Mouse (Mus musculus): ENCODE results near the gene Sh3bgrl2. TPM values are rescaled to one million over a fixed set of nuclear protein-coding genes. Genes with fewer than 3 reads are reported as not detected.

Gene Sh3bgrl2
- polyA plus RNA-seq, 1 experiment from 2014 or later: 27.4 TPM

DNA sequence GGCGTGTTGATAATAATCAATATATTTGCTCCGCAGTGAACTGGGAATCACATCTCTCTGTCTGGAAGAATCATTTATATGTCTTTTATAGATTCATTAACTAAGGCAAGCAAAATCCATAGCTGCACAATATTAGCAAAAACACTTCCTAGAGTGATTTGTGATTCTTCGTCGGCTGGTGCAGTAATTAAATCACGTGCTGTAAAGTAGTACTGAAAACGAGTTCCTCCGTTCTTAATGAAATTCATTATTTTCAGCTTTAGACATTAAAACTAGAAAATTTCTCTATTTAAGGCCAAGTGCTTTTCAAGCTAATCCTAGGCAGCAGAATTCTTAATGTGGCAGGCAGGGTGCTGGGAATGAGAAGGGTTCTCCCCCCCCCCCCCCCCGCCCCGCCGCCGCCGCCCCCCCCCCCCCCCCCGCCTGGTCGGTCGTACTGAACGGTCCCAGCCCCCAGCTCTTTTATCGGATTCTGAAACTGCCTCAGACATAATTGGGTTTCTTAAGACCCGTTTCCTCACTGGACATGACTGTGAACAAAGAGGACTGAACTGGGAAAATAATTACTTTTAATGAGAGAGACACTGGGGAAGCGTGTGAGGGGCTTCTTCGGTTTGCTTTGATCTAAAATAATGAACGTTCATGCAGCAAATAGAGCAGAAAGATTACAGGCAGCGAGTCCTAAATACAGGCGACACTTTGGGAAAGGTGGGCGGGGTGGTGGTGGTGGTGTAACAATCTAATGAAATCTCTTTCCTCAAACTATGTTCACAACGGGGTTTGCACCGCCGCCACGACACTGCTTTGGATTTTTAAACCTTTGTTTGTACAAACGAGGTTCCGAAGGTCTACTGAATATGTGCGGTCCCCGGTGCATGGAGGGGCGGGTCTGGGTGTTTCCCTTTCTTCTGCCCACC lies 116.1 kb downstream of the Sh3bgrl2 start:
- 12% methylated on average over 24 of the region's 33 CpGs for WGBS

DNA sequence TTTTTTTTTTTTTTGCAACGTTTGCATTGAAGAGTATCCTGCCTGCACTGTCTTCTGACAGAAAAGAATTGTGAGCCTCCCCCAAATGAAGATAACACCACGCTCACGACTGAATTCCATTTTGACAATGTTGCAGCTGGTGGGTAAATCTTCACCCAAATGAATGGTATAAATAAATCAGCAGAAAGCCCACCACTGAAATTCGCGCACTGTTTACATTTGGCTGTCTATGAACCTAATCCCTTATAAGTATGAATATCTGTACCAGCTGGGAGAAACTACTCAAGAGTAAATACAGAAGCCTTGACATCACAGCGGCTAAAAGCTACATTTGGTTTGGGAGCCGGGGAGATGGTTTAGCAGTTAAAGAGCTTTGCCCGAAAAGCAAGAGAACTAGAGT lies 116.8 kb downstream of the Sh3bgrl2 start:
- no peak overlapping the region for H3K9ac ChIP-seq
- WGBS: 19% methylated on average over 8 of the region's 8 CpGs

More for the DNA sequence above, 116.1 kb downstream of the Sh3bgrl2 start:
- peak; percentile 35; the same call in 1 of the 2 replicates for ATAC-seq (ENCODE audit: insufficient read depth, low FRiP score, low read depth)
- Histone ChIP-seq H3K9ac (no peak overlapping the region), H3K9me3 (no peaks in the 10 kb centered on the region), H3K27me3 (replicated peaks) (no peaks in the 10 kb centered on the region), H3K36me3 (no peaks in the 10 kb centered on the region), H3K27ac (no peak overlapping the region; the same call in 1 of the 2 replicates), H3K4me1 (no peaks in the 10 kb centered on the region), H3K4me2 (peak overlapping the region; percentile 68), H3K4me3 (replicated peaks) (peak overlapping the region; percentile 35)

DNA sequence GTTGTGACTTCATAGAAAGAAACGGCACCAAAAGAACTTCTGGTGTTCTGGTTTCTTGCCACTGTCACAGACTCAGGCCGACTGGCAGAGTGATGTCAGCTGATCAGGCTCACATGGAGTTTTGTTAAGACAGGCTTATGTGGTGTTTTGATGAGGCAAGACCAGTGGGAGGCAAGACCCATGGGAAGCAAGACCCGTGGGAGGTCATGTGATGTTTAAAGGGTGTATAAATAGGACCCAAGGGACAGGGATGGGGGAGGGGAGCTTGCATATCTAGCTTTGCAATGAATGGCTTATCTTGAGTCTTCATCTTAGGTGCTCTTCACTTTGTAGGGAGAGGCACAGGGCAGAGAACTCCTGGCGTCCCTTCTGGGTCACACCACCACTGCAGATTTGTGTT lies 118.9 kb downstream of the Sh3bgrl2 start:
- no peaks in the 10 kb centered on the region for H3K9me3 ChIP-seq
- H3K4me3 ChIP-seq (replicated peaks): no peak overlapping the region
- 59% methylated on average over 4 of the region's 4 CpGs for WGBS
- no peak overlapping the region for H3K4me2 ChIP-seq
- no peaks in the 10 kb centered on the region for H3K27me3 ChIP-seq (replicated peaks)
- no peak overlapping the region for H3K27ac ChIP-seq
- H3K4me1 ChIP-seq: no peaks in the 10 kb centered on the region
- no peaks in the 10 kb centered on the region for H3K36me3 ChIP-seq
- no peak for ATAC-seq (ENCODE audit: insufficient read depth, low FRiP score, low read depth)
- H3K9ac ChIP-seq: no peak overlapping the region

More for the DNA sequence above, 116.8 kb downstream of the Sh3bgrl2 start:
- no peak overlapping the region; the same call in 1 of the 2 replicates for H3K27ac ChIP-seq
- H3K27me3 ChIP-seq (replicated peaks): no peaks in the 10 kb centered on the region
- H3K9me3 ChIP-seq: no peaks in the 10 kb centered on the region
- H3K4me3 ChIP-seq (replicated peaks): peak overlapping the region; percentile 35; the same call in 1 of the 2 replicates
- no peak for ATAC-seq (ENCODE audit: insufficient read depth, low FRiP score, low read depth)
- peak overlapping the region; percentile 68 for H3K4me2 ChIP-seq
- H3K4me1 ChIP-seq: no peaks in the 10 kb centered on the region
- H3K36me3 ChIP-seq: no peaks in the 10 kb centered on the region

DNA sequence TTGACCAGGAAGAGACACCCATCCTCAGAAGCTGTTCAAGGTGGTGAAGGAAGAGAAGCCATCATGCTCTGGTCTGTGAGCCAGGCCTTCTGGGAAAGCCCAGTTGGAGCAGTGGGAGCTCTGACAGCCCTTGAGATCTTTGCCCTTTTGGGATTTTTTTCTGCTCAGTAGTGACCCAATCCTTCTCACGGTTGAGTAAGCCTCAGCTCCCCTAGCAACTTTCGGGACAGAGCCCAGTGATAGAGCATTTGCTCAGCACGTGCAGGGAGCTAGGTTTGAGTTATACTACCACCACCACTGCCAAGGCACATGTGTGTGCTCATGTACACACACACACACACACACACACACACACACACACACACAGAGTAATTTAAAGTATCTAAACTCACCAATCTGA lies 131.5 kb downstream of the Sh3bgrl2 start:
- H3K4me2 ChIP-seq: no peak overlapping the region
- 77% methylated on average over 3 of the region's 3 CpGs for WGBS
- H3K27me3 ChIP-seq (replicated peaks): no peaks in the 10 kb centered on the region
- H3K4me3 ChIP-seq (replicated peaks): no peak overlapping the region
- no peaks in the 10 kb centered on the region for H3K4me1 ChIP-seq
- ATAC-seq (ENCODE audit: insufficient read depth, low FRiP score, low read depth): no peak
- no peak overlapping the region for H3K27ac ChIP-seq
- no peaks in the 10 kb centered on the region for H3K36me3 ChIP-seq
- H3K9ac ChIP-seq: no peak overlapping the region
- no peaks in the 10 kb centered on the region for H3K9me3 ChIP-seq

DNA sequence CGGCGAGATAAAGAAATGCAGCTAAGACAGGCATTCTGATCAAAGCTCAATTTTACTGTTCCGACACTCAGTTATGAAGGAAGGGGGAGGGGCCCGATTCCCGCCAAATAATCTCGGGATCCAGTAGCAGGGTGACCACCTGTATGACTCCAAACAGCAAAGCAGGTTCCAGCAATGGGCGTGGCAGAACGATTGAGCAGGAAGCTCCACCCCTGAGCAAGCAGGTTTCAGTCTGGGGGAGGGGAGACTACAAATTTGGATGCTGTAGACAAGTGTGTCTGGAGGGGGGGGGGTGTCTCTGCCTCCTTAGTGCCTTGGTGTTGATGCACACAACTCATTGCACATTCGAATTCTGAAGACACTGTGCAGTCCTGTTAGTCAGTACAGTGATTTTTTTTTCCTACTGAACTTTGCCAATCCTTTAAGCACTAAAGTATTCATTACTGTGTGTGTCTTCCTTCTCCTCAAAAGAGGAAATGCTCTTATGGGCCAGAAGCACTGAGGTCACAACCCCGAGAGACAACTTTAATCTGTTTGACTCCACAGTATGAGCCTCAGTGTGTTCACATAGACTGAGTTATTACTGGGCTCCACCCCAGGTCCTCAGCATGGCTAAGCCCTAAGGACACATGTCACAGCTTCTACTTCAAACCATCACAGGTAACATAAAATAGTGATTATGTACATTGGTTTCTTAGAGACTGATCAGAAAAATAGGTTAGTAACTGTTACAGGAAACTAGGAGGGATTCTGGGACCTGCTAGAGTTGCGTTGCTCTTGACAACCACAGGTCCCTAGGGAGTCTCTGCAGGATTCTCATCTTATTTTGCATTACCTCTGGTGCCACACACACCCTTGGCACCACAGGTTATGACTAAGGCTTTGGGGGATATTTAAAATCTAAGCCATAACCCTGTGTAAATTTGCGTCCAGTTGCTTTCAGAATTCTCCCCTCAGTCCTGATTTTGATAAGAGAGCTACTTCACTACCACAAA lies 133.8 kb downstream of the Sh3bgrl2 start:
- H3K9ac ChIP-seq: no peak overlapping the region
- H3K4me1 ChIP-seq: peaks cover 7% of the 10 kb centered on the region; the same call in 1 of the 2 replicates
- H3K4me2 ChIP-seq: no peak overlapping the region
- no peaks in the 10 kb centered on the region for H3K9me3 ChIP-seq
- 0 out of 2 replicates have a peak, but pooled peaks have one; percentile 22 for ATAC-seq (ENCODE audit: insufficient read depth, low FRiP score, low read depth)
- no peak overlapping the region for H3K4me3 ChIP-seq (replicated peaks)
- WGBS: 60% methylated on average over 12 of the region's 12 CpGs
- no peak overlapping the region for H3K27ac ChIP-seq
- H3K36me3 ChIP-seq: no peaks in the 10 kb centered on the region
- H3K27me3 ChIP-seq (replicated peaks): 0 out of 2 replicates have a peak, but pooled peaks cover 4% of the 10 kb centered on the region

DNA sequence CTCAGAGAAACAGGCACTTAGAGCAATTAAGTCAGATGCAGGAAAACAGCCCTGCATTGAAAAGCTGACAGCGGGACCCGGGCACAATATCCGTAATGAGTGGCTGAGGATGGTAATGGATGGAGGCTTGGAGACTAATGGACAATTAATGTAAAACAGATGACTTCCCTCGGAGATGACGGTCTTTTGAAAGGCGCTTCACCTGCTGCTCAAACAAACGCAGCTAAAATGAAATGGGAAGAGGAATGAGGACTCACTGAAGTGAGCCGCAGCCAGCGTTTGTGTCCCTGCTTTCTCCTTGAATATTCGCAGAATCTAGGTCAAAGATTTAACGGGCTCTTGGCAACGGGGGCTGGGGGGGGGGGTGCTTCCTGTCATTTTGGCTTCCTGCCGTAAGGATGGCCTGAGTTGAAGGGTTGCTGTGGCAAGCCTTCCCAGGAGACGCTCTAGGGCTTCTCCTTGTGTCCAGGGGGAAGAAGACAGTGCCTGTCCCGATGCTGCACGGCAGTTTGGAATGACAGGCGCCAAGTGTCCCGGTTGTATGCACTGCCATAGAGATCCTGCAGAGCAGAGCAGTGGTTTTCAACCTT lies 138.5 kb downstream of the Sh3bgrl2 start:
- peaks cover 10% of the 10 kb centered on the region for H3K4me1 ChIP-seq
- no peak overlapping the region for H3K9ac ChIP-seq
- no peaks in the 10 kb centered on the region for H3K36me3 ChIP-seq
- H3K4me2 ChIP-seq: peak overlapping the region; percentile 41
- no peak overlapping the region for H3K27ac ChIP-seq
- 0 out of 2 replicates have a peak, but pooled peaks cover 4% of the 10 kb centered on the region for H3K27me3 ChIP-seq (replicated peaks)
- H3K9me3 ChIP-seq: no peaks in the 10 kb centered on the region
- H3K4me3 ChIP-seq (replicated peaks): 0 out of 2 replicates have a peak overlapping the region, but pooled peaks have one; percentile 9
- ATAC-seq (ENCODE audit: insufficient read depth, low FRiP score, low read depth): no peak
- 18% methylated on average over 18 of the region's 18 CpGs for WGBS

DNA sequence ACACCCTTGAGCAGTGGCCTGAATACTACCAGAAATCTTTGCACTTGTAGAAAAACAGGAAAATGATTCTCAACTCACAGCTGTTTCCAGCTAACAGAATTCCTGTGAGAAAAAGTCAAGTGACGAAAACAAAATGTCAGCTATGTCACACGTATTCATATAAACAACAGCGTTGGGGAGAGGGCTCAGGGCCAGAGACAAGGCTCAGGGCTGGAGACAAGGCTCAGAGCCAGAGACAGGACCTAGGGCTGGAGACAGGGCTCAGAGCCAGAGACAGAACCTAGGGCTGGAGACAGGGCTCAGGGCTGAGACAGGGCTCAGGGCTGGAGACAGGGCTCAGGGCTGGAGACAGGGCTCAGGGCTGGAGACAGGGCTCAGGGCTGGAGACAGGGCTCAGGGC lies 139.8 kb downstream of the Sh3bgrl2 start:
- Histone ChIP-seq H3K4me1 (peaks cover 10% of the 10 kb centered on the region), H3K9me3 (no peaks in the 10 kb centered on the region), H3K4me2 (no peak overlapping the region), H3K36me3 (no peaks in the 10 kb centered on the region), H3K4me3 (replicated peaks) (no peak overlapping the region), H3K27ac (no peak overlapping the region), H3K27me3 (replicated peaks) (0 out of 2 replicates have a peak, but pooled peaks cover 4% of the 10 kb centered on the region), H3K9ac (no peak overlapping the region)
- ATAC-seq (ENCODE audit: insufficient read depth, low FRiP score, low read depth): no peak
- 45% methylated on average over 3 of the region's 3 CpGs for WGBS

Other genes with a start within 250 kb of the Sh3bgrl2 start
- 12.0 and 12.2 TPM in 2 replicates for gene Lca5, start 107.2 kb upstream of the Sh3bgrl2 start, polyA plus RNA-seq (2015; fragmentation: Nextera tagmentation; extraction: Ambion mirVana)